Mouse (Mus musculus): ENCODE measurements around the gene Shisa9.

DNA sequence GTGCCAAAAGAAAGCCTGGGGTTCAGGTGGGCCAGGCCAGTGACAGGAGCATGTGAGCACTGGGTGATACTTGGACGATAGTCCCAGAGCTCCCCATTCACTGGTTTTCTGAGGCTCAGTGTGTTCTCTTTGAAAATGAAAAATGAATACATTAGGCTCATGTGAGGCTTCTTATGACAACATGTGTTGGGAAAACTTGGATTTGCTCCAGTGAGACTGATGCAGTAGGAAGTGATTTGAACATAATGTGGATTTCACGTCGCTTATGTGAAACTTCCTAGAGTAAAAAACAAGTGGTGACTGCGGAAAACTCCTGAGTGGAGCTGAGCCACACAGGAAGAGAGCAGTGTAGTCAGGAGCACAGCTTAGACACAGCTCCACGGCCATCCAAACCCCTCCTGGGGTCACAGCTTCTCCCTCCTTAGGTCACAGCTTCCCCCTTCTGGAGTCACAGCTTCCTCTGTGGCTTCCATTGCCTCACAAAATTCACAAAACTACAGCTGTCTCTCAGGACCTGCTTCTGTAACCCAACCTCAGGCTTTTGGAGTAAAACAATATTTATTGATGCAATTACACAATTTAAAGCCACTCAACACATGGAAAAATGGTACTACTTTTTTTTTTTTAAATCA is 106.8 kb downstream of the Shisa9 start:
- TF ChIP-seq POLR2A (IDR thresholded peaks at IDR 0.05; ENCODE audit: low read depth, low read length) (no peak), CTCF (IDR thresholded peaks at IDR 0.05; ENCODE audit: extremely low read depth, insufficient read depth, insufficient read length, insufficient replicate concordance) (no peak)

Measured in spleen, adult 2 months (tissue).